In the genomic region with DNA sequence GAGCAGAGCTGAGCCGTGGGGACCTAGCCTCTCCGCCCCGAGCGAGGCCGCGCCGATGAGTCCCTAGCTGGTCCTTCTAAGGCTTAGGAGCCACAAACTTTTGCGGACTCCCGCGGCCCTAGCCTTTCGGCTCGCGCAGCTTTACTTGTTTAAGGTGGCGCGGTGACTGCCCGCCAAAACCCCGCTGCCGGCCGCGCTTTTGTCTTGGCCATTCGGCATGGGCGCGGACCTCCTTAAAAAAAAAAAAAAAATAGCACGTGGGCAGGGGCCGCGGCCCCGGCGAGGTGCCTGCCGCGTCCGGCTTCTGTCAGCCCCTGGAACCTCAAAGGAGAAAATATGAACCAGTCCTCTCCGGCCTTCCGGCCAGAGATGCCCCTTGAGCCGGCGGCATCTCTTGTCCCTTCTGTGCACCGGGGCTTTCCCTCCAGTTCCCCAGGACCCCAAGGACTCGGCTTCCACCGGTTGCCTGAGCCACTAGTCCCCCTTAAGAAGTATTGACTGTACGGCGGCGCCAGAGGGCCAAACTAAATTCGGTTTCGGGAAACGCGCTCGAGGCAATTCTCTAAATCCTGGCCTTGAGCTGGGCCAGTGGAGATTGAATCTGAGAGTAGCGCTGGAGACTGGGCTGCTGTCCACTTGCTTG, we compare ENCODE assay signal across 8 mouse cellular contexts. TPM values are rescaled to one million over a fixed set of nuclear protein-coding genes. Genes with fewer than 3 reads are reported as not detected.
DNase-seq lines count a peak whose midpoint lies in the region; ATAC-seq and TF ChIP-seq lines count a peak whose summit lies in the region.

No protein-coding gene starts in this region.

- peaks cover 63% of the 10 kb centered on the region for H3K4me1 ChIP-seq in limb, embryonic 10.5 days
- H3K4me1 ChIP-seq in midbrain, embryonic 12.5 days: peaks cover 42% of the 10 kb centered on the region
- peaks cover 6% of the 10 kb centered on the region for H3K4me1 ChIP-seq in small intestine, adult 2 months (ENCODE audit: control insufficient read depth, insufficient read depth, insufficient read length, low read length)

- TF ChIP-seq POLR2A in small intestine, adult 2 months (IDR thresholded peaks at IDR 0.05; ENCODE audit: low read depth, low read length): no peak

- no peaks in the 10 kb centered on the region for H3K36me3 ChIP-seq in limb, embryonic 10.5 days
- H3K36me3 ChIP-seq in midbrain, embryonic 12.5 days: no peaks in the 10 kb centered on the region
- no peaks in the 10 kb centered on the region for H3K36me3 ChIP-seq in small intestine, adult 2 months (ENCODE audit: control insufficient read depth, insufficient read depth, low read length)

- peak; percentile 90 for DNase-seq in adrenal gland, adult 8-10 months
- DNase-seq in embryo, embryonic 11.5 days (ENCODE audit: low read depth, low spot score): peak; percentile 88
- peak; percentile 99 for DNase-seq in heart, adult 11 months
- peak; percentile 96 for DNase-seq in kidney, adult 18-20 months
- peak; percentile 96 for DNase-seq in limb, embryonic 10.5 days (ENCODE audit: low spot score)
- DNase-seq in T-cell, adult 2 months (ENCODE audit: low spot score): no peak

- no peaks in the 10 kb centered on the region for H3K9me3 ChIP-seq in limb, embryonic 10.5 days (replicated peaks)
- no peaks in the 10 kb centered on the region for H3K9me3 ChIP-seq in midbrain, embryonic 12.5 days

- H3K27me3 ChIP-seq in limb, embryonic 10.5 days (ENCODE audit: low read depth, poor library complexity, severe bottlenecking): peaks cover 70% of the 10 kb centered on the region
- H3K27me3 ChIP-seq in midbrain, embryonic 12.5 days: peaks cover 71% of the 10 kb centered on the region
- peaks cover 32% of the 10 kb centered on the region for H3K27me3 ChIP-seq in small intestine, adult 2 months (ENCODE audit: control insufficient read depth, insufficient read depth, low read length)

- WGBS in limb, embryonic 10.5 days: under 1% methylated on average over 47 of the region's 47 CpGs
- WGBS in midbrain, embryonic 12.5 days: under 1% methylated on average over 47 of the region's 47 CpGs
- WGBS in small intestine, adult 2 months: under 1% methylated on average over 47 of the region's 47 CpGs

- peak overlapping the region; percentile 95 for H3K27ac ChIP-seq in limb, embryonic 10.5 days
- H3K27ac ChIP-seq in midbrain, embryonic 12.5 days (replicated peaks): peak overlapping the region; percentile 85
- H3K27ac ChIP-seq in small intestine, adult 2 months (ENCODE audit: insufficient read depth, low read depth, low read length): peak overlapping the region; percentile 80

- peak overlapping the region; percentile 81 for H3K4me3 ChIP-seq in limb, embryonic 10.5 days
- H3K4me3 ChIP-seq in midbrain, embryonic 12.5 days: peak overlapping the region; percentile 68
- H3K4me3 ChIP-seq in small intestine, adult 2 months (ENCODE audit: low read depth, low read length): peak overlapping the region; percentile 99

- peak; percentile 5; the same call in 1 of the 2 replicates for TF ChIP-seq CTCF in small intestine, adult 2 months (IDR thresholded peaks at IDR 0.05; ENCODE audit: extremely low read depth, insufficient read length, insufficient replicate concordance, low read depth, low read length)

- peak; percentile 71 for ATAC-seq in midbrain, embryonic 12.5 days (ENCODE audit: low FRiP score, low read depth)

- peak overlapping the region; percentile 72 for H3K9ac ChIP-seq in midbrain, embryonic 12.5 days (replicated peaks)

- peak overlapping the region; percentile 97 for H3K4me2 ChIP-seq in midbrain, embryonic 12.5 days (replicated peaks)

RNA-seq across cellular contexts. Expression of a gene that starts 5.4 kb away (rescaled TPM):
- 1 to 10 TPM; 1.9 to 3.2 (median 2.4) TPM for total RNA-seq in adrenal gland, adult 8-10 months (2022)
- 1.1 and 2.2 TPM in 2 replicates for polyA plus RNA-seq in limb, embryonic 10.5 days (2016; fragmentation: Nextera tagmentation; extraction: Ambion mirVana)
- 0.99 and 1.2 TPM in 2 replicates for polyA plus RNA-seq in midbrain, embryonic 12.5 days (2016; fragmentation: Nextera tagmentation; extraction: Ambion mirVana)
- polyA plus RNA-seq in small intestine, adult 2 months (2012; rRNA removed): 0.20 and 5.2 TPM in 2 replicates
